Mouse (Mus musculus): ENCODE measurements at regions not wholly inside any gene's neighbourhood (a gene's known extent, or its start where the extent isn't known, plus 50 kb on each side); places are given as distances from the start of the nearest gene placed in this dataset.
"Not testable (repeated sequence)": the region's sequence is repeated elsewhere in the genome, so short reads cannot be mapped to it uniquely, and the experiment has no call there.

DNA sequence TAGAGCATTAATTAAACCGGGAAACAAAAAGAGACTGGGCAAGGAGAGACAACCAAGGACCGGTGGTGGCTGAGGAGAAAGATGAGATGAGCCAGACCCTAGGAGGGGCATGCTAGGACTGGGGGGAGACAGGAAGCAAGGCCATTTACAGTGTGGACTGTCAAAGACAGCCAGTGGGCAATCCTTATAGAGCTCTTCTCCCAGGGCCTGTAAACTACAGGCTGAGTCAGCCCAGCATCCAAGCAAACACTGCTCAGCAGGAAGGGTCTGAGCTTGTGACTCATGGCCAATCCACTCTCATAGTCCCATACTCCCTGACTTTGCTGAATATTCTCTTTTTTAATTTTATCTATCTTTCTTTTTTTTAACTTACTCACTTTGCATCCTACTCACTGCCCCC is 350.3 kb upstream of the Cdh5 start:
- Histone ChIP-seq H3K27ac (no peak overlapping the region), H3K4me3 (no peak overlapping the region)
- ATAC-seq (replicated peaks): no peak

DNA sequence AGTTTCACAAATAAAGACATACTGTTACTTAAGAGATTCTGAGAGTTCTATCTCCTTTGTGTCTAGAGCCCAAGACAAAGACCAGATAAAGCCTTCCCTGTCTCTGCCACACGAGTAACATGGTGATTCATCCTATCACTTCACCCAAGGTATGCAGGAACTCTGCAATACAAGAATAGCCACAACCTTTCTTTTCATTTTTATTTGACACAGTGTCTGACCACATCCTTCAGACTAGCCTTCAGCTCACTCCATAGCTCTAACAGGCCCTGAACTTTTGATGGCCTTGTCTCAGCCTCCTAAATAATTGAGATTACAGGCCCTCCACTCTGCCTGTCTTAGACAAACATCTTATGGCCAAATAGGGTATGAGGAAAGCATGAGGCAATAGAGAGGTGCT is 337.6 kb upstream of the Cdh5 start:
- ATAC-seq (replicated peaks): no peak
- H3K9me3 ChIP-seq: 0 out of 2 replicates have a peak, but pooled peaks cover under 1% of the 10 kb centered on the region
- 68% methylated on average over 1 of the region's 1 CpGs for WGBS
- no peak overlapping the region for H3K4me3 ChIP-seq
- H3K27me3 ChIP-seq (replicated peaks): no peaks in the 10 kb centered on the region
- H3K27ac ChIP-seq: no peak overlapping the region
- H3K9ac ChIP-seq: no peak overlapping the region
- no peaks in the 10 kb centered on the region for H3K4me1 ChIP-seq
- no peak overlapping the region for H3K4me2 ChIP-seq
- H3K36me3 ChIP-seq (replicated peaks): no peaks in the 10 kb centered on the region

More for the DNA sequence above, 350.3 kb upstream of the Cdh5 start:
- Histone ChIP-seq H3K9ac (no peak overlapping the region), H3K9me3 (no peaks in the 10 kb centered on the region), H3K27me3 (replicated peaks) (no peaks in the 10 kb centered on the region), H3K4me2 (no peak overlapping the region), H3K4me1 (no peaks in the 10 kb centered on the region), H3K36me3 (replicated peaks) (no peaks in the 10 kb centered on the region)
- 76% methylated on average over 2 of the region's 2 CpGs for WGBS

DNA sequence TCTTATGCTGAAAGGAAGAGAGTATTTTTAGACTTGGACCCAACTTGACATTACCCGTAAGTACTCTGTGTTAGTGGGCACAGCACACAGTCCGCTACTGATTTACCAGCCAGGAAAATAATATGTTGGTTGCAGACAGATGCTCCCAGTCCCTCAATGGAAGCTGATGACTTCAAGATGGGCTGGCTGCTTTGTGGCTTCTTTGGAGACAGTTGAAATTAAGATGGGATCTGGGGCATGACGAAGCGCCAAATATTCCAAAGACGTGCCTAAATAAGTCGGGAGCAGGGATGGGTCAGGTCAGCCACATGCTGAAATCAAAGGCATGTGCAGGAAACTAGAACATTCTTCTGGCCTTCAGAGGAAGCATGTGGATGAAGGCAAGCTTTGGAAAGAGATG is 321.8 kb upstream of the Cdh5 start:
- Histone ChIP-seq H3K27me3 (replicated peaks) (no peaks in the 10 kb centered on the region), H3K4me2 (no peak overlapping the region), H3K9me3 (no peaks in the 10 kb centered on the region), H3K4me1 (no peaks in the 10 kb centered on the region), H3K9ac (no peak overlapping the region), H3K27ac (no peak overlapping the region), H3K4me3 (no peak overlapping the region), H3K36me3 (replicated peaks) (no peaks in the 10 kb centered on the region)
- ATAC-seq (replicated peaks): no peak
- WGBS: 89% methylated on average over 6 of the region's 6 CpGs

DNA sequence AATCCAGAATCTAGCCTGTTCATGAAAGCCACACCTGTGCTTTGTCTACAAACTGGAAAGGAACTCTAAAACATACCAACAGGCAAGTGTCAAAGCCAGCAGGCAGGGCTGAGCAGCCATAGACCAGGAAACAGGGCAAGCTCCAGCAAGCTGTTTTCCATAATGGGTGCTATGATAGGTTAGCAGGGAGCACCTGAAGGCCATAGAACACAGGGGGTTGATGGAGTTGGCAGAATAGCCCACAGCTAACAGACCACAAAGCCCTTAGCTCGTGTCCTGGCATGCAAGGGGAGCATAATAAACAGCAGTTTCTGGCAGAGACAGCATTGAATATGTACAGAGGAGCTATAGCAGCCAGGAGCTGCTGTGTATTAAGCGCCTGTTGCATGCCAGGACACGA is 313.1 kb upstream of the Cdh5 start:
- no peak overlapping the region for H3K4me2 ChIP-seq
- 76% methylated on average over 3 of the region's 3 CpGs for WGBS
- H3K27ac ChIP-seq: no peak overlapping the region
- ATAC-seq (replicated peaks): no peak
- no peaks in the 10 kb centered on the region for H3K4me1 ChIP-seq
- H3K9ac ChIP-seq: no peak overlapping the region
- no peak overlapping the region for H3K4me3 ChIP-seq
- no peaks in the 10 kb centered on the region for H3K9me3 ChIP-seq
- H3K27me3 ChIP-seq (replicated peaks): no peaks in the 10 kb centered on the region
- no peaks in the 10 kb centered on the region for H3K36me3 ChIP-seq (replicated peaks)

DNA sequence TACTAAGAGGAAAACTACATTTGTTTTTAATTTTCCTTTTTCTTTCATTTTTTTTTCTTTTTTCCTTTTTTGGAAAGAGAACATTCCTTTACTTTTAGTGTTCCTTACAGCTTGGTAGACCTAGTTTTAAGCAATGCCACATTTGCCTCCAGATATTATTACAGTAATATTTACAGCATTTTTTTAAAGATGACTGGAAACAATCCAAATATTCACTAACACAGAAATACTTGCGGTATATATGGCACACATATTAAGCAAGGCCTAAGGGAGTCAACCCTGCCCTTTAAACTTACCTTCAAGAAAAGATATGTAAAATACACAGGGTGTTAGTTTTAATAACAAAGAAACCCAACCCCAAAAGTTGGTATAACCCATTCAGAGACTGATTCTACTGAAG is 308.1 kb upstream of the Cdh5 start:
- WGBS: 88% methylated on average over 1 of the region's 1 CpGs
- H3K9ac ChIP-seq: no peak overlapping the region

DNA sequence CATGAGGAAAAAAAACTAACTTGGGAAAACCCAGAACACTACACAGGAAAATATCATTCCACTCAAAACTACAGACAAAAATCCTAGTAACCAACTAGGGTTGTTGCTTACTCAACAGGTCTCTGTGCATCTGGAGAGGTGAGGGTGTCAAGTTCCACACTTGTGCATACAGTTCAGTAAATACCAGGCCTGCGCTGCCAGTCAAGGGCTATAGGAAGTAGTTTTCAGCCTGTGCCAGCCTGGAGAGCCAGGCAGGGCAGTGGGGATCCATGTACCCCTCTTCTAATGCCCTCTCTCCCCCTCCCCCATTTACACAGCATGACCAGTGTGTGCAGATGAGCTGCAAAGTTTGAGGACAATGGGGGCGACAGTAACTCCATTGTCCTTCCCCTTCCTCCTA is 302.8 kb upstream of the Cdh5 start:
- not testable (repeated sequence) for H3K4me3 ChIP-seq; H3K36me3 ChIP-seq (replicated peaks); H3K4me2 ChIP-seq; ATAC-seq (replicated peaks); H3K4me1 ChIP-seq; H3K9ac ChIP-seq; H3K27me3 ChIP-seq (replicated peaks); H3K27ac ChIP-seq; H3K9me3 ChIP-seq
- WGBS: 86% methylated on average over 2 of the region's 2 CpGs

More for the DNA sequence above, 308.1 kb upstream of the Cdh5 start:
- no peaks in the 10 kb centered on the region for H3K36me3 ChIP-seq (replicated peaks)
- ATAC-seq (replicated peaks): no peak
- H3K27me3 ChIP-seq (replicated peaks): no peaks in the 10 kb centered on the region
- H3K4me1 ChIP-seq: no peaks in the 10 kb centered on the region
- no peak overlapping the region for H3K4me3 ChIP-seq
- no peak overlapping the region for H3K27ac ChIP-seq
- no peaks in the 10 kb centered on the region for H3K9me3 ChIP-seq
- H3K4me2 ChIP-seq: no peak overlapping the region

DNA sequence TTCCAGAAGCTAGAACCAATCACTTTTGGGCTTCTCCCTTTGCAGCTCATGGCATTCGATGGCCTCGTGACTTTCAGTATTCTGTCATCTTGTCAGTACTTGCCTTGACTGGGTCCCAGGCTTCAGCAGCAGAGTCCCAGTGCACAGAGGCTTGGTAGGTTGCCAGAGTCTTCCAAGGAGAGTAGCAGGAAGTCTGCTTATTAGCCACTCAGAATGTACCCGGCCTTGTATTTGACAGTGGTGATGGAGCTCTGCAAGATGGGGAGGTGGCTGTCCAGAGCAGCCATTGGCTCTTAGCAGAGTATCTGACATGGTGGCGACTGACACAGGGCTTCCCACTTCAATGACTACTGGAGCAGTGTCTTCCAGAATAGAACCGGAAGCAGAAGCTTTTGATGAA is 293.3 kb upstream of the Cdh5 start:
- H3K36me3 ChIP-seq (replicated peaks): no peaks in the 10 kb centered on the region
- H3K27me3 ChIP-seq (replicated peaks): no peaks in the 10 kb centered on the region
- no peak overlapping the region for H3K4me2 ChIP-seq
- no peak for ATAC-seq (replicated peaks)
- no peak overlapping the region for H3K9ac ChIP-seq
- no peak overlapping the region for H3K4me3 ChIP-seq
- no peaks in the 10 kb centered on the region for H3K9me3 ChIP-seq
- H3K27ac ChIP-seq: no peak overlapping the region
- H3K4me1 ChIP-seq: no peaks in the 10 kb centered on the region
- WGBS: 78% methylated on average over 5 of the region's 5 CpGs

DNA sequence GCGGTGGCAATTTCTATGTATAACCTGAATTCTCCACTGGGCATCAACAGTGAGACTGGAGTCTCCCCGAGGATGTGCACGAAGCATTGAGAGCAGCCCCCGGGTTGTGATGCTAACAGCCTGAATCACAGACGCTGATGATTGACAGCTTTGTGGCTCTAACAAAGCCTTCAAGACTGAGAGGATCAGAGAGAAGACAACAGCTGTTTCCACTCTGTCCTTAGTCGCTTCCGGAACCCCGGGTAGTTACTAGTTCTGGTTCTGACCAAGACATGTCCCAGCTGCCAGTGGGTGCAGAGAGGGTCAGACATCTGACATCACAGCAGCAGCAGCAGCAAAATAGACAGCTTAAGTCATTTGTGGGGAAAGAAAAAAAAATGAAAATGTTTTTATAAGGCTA is 292.8 kb upstream of the Cdh5 start:
- Histone ChIP-seq H3K4me3 (no peak overlapping the region), H3K36me3 (replicated peaks) (no peaks in the 10 kb centered on the region), H3K27ac (no peak overlapping the region), H3K4me2 (no peak overlapping the region), H3K4me1 (no peaks in the 10 kb centered on the region), H3K9ac (no peak overlapping the region), H3K27me3 (replicated peaks) (no peaks in the 10 kb centered on the region), H3K9me3 (no peaks in the 10 kb centered on the region)
- WGBS: 49% methylated on average over 8 of the region's 8 CpGs
- ATAC-seq (replicated peaks): no peak

DNA sequence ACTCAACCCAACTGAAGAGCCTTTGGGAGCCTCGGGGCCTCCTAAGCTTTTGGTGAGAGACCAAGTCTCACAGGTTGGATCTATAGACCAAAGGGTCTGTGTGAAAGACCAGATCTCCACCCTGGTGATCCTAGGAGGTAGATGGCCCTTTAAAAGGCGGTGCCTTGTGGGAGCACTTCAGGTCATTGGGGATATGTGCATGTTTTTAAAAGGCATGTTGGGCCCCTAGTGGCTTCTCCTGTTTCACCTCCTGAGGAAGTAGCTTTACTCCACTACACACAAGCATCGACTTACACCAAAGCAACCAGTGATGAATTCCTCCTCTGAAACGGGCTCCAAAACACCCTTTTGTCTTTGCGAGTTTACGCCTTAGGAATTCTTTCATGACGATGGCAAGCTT is 292.3 kb upstream of the Cdh5 start:
- no peak overlapping the region for H3K9ac ChIP-seq
- no peaks in the 10 kb centered on the region for H3K36me3 ChIP-seq (replicated peaks)
- 85% methylated on average over 7 of the region's 7 CpGs for WGBS
- no peaks in the 10 kb centered on the region for H3K27me3 ChIP-seq (replicated peaks)
- H3K27ac ChIP-seq: no peak overlapping the region
- no peak overlapping the region for H3K4me2 ChIP-seq
- H3K4me3 ChIP-seq: no peak overlapping the region
- H3K4me1 ChIP-seq: no peaks in the 10 kb centered on the region
- H3K9me3 ChIP-seq: no peaks in the 10 kb centered on the region
- no peak for ATAC-seq (replicated peaks)

DNA sequence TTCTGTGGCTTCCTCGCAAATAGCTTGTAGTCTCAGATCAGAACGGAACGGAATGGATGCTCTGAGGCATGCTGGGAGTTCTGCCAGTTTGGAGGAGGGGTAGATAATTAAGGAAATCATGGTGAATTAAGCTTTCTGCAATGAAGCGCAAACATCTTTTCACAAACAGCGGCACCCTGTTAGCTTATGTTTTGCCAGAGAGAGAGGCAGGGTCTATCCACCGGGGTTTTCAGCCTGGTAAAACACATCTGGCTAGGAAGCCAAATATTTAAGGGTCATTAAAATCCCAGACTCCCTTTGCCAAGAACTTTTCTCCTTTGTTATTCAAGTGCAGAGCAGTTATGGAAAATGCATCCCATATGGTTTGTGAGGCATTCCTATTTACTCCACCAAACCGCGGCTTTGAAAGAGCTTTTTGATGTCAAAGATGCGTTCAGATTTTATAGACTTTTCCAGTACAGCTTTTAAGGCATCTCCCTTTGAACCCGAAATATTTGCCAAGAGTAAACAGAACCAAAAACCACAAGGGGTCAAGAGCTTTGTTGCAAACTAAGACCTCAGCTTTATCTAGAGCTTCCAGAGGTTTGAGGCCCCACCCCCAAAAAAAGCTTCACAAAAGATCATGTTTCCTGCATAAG is 287.4 kb upstream of the Cdh5 start:
- Histone ChIP-seq H3K4me2 (no peak overlapping the region), H3K36me3 (replicated peaks) (no peaks in the 10 kb centered on the region), H3K4me3 (no peak overlapping the region), H3K4me1 (no peaks in the 10 kb centered on the region), H3K9me3 (no peaks in the 10 kb centered on the region), H3K27me3 (replicated peaks) (no peaks in the 10 kb centered on the region), H3K27ac (no peak overlapping the region), H3K9ac (no peak overlapping the region)
- no peak for ATAC-seq (replicated peaks)
- 59% methylated on average over 10 of the region's 10 CpGs for WGBS

DNA sequence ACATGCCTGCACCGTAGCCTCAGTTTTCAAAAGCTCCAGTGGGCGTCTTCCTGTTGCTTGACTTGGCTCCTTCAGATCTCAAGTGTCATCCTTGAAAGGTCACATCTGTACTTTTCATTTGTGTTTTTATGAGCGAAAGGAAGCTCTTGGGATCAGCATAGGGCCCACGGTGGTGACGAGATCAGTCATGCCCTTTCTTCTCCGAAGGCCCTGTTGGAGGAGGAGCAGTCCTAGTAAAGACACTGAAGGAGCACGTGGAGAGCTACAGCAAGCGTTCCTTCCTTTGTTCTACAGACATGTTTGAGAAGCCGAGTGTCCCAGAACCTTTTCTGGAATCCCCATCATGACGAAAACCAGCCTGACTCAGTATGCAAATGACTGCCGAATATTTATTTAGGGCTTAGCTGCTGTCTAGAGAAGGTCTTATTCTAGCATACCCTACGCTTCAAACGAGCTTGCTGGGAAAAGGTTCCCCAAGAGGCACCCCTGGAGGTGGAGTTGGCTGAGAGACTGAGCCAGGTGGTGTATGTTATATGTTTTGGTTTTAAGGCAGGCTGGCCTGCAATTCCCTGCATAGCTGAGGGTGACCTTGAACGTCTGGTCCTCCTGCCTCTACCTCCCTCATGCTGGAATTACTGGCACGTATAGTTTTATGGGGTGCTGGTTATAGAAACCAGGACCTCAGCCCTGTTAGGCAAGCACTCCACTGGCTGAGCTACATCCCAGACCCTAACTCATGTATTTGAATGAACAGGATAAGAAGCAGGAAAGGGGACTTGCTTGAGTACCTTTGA is 285.1 kb upstream of the Cdh5 start:
- H3K4me2 ChIP-seq: no peak overlapping the region
- H3K36me3 ChIP-seq (replicated peaks): no peaks in the 10 kb centered on the region
- ATAC-seq (replicated peaks): no peak
- no peak overlapping the region for H3K27ac ChIP-seq
- no peaks in the 10 kb centered on the region for H3K27me3 ChIP-seq (replicated peaks)
- H3K4me1 ChIP-seq: no peaks in the 10 kb centered on the region
- H3K9me3 ChIP-seq: no peaks in the 10 kb centered on the region
- H3K9ac ChIP-seq: no peak overlapping the region
- no peak overlapping the region for H3K4me3 ChIP-seq
- WGBS: 79% methylated on average over 15 of the region's 15 CpGs

DNA sequence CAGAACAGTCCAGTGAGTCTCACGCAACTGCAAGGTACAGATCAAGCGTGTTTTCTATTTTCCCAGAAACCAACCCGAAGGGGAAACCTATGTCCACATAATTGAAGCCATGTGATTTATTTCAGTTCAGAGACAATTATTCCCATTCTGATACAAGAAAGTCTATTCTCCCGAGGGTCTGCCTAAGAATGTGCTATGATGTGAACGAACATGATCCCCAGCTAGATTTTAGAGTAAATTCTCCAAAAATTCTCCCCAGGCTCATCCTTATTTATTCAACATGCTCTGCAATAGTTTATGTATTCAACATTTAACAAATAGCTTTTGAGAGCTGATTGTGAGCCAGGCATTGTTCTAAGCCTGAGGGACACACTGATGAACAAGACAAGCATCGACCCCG is 277.9 kb upstream of the Cdh5 start:
- Histone ChIP-seq H3K27me3 (replicated peaks) (no peaks in the 10 kb centered on the region), H3K4me1 (no peaks in the 10 kb centered on the region), H3K4me3 (no peak overlapping the region), H3K9ac (no peak overlapping the region), H3K9me3 (no peaks in the 10 kb centered on the region), H3K27ac (no peak overlapping the region), H3K36me3 (replicated peaks) (no peaks in the 10 kb centered on the region), H3K4me2 (no peak overlapping the region)
- 89% methylated on average over 7 of the region's 7 CpGs for WGBS
- no peak for ATAC-seq (replicated peaks)

DNA sequence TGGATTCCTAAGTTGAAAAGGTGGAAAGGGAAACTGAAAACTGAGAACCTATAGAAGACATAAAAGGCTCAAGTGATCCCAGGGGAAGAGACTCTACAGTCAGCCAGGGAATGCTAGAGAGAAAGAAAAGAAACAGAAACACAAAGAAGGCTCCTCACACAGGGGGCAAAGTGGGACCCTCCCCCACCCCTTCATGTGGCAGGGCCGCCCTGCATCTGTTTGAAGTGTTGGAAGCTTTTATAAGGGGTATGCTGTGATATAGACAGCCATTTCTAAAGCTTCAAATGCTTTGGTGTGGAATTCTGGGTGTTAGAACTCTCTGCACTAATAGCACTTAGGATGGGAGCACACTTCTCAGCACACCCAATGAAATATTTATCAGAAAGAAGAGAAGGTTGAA is 276.7 kb upstream of the Cdh5 start:
- 24% methylated on average over 1 of the region's 1 CpGs for WGBS
- H3K36me3 ChIP-seq (replicated peaks): no peaks in the 10 kb centered on the region
- H3K27me3 ChIP-seq (replicated peaks): no peaks in the 10 kb centered on the region
- H3K4me2 ChIP-seq: no peak overlapping the region
- H3K4me3 ChIP-seq: no peak overlapping the region
- H3K9ac ChIP-seq: no peak overlapping the region
- peak; percentile 62 for ATAC-seq (replicated peaks)
- H3K27ac ChIP-seq: no peak overlapping the region
- no peaks in the 10 kb centered on the region for H3K4me1 ChIP-seq
- no peaks in the 10 kb centered on the region for H3K9me3 ChIP-seq
